Mouse (Mus musculus): ENCODE results near the gene Insrr. TPM values are rescaled to one million over a fixed set of nuclear protein-coding genes. Genes with fewer than 3 reads are reported as not detected.
A peak's percentile ranks its signal among the peaks of the same experiment; 100 is the strongest.

Insrr gene
- polyA plus RNA-seq (2012; rRNA removed): 0.25 and 0.42 TPM in 2 replicates

DNA sequence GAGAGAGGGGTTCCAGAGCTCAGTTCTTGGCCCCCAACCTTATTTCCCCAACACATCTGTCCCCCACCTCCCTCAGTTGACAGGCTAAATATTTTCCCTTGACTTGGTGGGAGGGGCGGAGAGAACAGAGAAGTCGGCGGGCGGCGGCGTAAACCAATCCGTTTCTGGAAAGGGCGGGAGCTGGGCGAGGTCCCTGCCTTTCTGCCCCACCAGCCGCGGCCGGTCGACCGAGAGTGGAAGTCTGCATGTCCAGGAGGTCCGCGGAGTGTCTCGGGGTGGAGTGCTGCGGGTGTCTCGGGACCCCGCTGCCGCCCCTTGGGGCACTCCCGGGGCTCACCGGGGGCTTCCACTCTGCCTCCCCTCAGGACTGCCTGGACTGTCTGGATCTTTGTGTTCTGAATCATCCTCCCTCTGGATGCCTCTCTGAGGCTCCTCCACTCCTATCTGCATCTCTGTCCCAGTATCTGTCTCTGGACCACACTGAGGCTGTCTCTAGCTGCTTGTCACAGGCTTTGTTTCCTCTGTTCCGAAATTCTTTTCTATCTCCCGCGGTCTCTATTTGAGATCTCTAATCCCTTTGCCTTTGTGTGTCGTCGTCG is at the start of gene Insrr:
Insrr (plus strand) TSS at position 216 of the 599 bp plus-strand sequence.
- no peak within 1 kb of the TSS for H3K27ac ChIP-seq (ENCODE audit: insufficient read depth, low read length)
- H3K4me3 ChIP-seq (ENCODE audit: extremely low read depth, insufficient read depth, insufficient read length): no peak within 1 kb of the TSS
- no peaks in the 10 kb centered on the region for H3K36me3 ChIP-seq (ENCODE audit: control insufficient read depth, insufficient read depth, low read length)
- no peaks in the 10 kb centered on the region; the same call in 1 of the 2 replicates for H3K4me1 ChIP-seq (ENCODE audit: control insufficient read depth, insufficient read depth, insufficient read length)
- TF ChIP-seq POLR2A (IDR thresholded peaks at IDR 0.05; ENCODE audit: low read depth, low read length): no peak
- 4% methylated on average over 29 of the region's 29 CpGs for WGBS
- peaks cover 18% of the 10 kb centered on the region for H3K27me3 ChIP-seq (ENCODE audit: control insufficient read depth, insufficient read depth, low read length)
- no peak for DNase-seq (ENCODE audit: low read depth in 1 of 2, low spot score in 2 of 2)

DNA sequence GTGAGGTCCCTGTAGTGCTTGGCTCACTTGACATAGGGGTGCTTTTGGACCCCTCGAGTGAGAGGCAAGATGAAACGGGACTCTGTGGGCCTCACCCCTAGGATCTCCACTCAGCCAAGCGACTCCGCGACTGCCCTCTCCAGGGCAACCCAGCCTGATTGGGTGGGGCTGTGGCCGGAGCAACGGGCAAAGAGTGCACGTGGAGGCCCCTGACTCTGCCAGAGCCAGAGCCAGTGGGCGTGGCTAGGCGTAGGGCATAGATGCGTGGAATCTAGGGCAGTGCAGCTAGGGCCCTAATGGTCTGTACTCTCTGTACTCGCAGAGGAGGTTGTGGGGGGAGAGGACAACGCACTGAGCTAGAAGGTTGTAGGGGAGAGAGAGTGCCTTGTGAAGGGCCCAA is 48.3 kb upstream of the Insrr start, which contains the start of gene Lrrc71:
Lrrc71 (minus strand) TSS at position 195 of the 400 bp plus-strand sequence.
- Histone ChIP-seq H3K4me3 (ENCODE audit: extremely low read depth, insufficient read depth, insufficient read length) (no peak within 1 kb of the TSS), H3K27ac (ENCODE audit: insufficient read depth, low read length) (no peak within 1 kb of the TSS), H3K36me3 (ENCODE audit: control insufficient read depth, insufficient read depth, low read length) (peaks cover 7% of the 10 kb centered on the region), H3K27me3 (ENCODE audit: control insufficient read depth, insufficient read depth, low read length) (no peaks in the 10 kb centered on the region), H3K4me1 (ENCODE audit: control insufficient read depth, insufficient read depth, insufficient read length) (peaks cover 5% of the 10 kb centered on the region; the same call in 1 of the 2 replicates)
- no peak for DNase-seq (ENCODE audit: low read depth in 1 of 2, low spot score in 2 of 2)
- TF ChIP-seq POLR2A (IDR thresholded peaks at IDR 0.05; ENCODE audit: low read depth, low read length) (no peak), CTCF (IDR thresholded peaks at IDR 0.05; ENCODE audit: extremely low read depth, insufficient read depth, insufficient read length, insufficient replicate concordance) (no peak)
- WGBS: 84% methylated on average over 13 of the region's 13 CpGs

DNA sequence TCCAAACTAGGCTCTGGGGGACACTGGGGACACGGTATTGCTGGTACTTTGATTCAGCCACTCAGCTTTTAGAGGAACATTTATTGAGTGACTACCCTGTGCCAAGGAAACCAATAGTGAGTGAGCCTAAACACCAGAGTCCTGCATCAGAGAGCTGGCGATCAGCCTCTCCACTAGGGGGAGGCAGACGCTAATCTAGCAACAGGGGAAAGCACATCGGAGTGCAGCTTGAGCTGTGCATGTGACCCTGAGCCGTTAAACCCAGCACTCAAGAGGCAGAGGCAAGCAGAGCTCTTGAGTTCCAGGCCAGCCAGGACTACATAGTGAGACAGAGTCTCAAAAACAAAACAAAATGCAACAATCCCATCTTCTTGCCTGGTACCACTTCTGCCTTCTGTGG is 47.7 kb upstream of the Insrr start:
- Histone ChIP-seq H3K27me3 (ENCODE audit: control insufficient read depth, insufficient read depth, low read length) (no peaks in the 10 kb centered on the region), H3K36me3 (ENCODE audit: control insufficient read depth, insufficient read depth, low read length) (peaks cover 8% of the 10 kb centered on the region), H3K27ac (ENCODE audit: insufficient read depth, low read length) (no peak overlapping the region), H3K4me1 (ENCODE audit: control insufficient read depth, insufficient read depth, insufficient read length) (no peaks in the 10 kb centered on the region), H3K4me3 (ENCODE audit: extremely low read depth, insufficient read depth, insufficient read length) (no peak overlapping the region)
- peak in 1 of 2 experiments; percentile 43 for DNase-seq (ENCODE audit: low read depth in 1 of 2, low spot score in 2 of 2)
- WGBS: 19% methylated on average over 5 of the region's 5 CpGs
- TF ChIP-seq POLR2A (IDR thresholded peaks at IDR 0.05; ENCODE audit: low read depth, low read length): no peak
- peak; percentile 71; the same call in 1 of the 2 replicates for TF ChIP-seq CTCF (IDR thresholded peaks at IDR 0.05; ENCODE audit: extremely low read depth, insufficient read depth, insufficient read length, insufficient replicate concordance)

DNA sequence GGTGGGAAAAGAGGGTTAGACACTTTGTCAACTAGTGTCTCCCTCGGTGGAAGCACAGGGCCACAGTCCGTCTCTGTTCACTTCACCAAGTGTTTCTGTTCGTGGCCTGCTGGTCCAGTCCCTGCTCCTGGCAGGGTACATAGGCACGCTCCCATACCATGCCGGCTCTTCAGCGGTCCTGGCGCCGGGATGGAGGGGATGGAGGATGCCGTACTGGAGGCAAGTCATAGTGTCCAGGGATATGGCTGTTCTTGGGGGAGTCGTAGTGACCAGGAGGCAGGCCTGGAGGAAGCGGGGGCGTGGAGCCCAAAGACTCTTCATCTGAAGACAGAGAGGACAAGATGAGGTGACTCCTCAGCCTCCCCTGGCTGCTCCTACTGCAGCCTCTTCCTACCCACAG is 46.8 kb upstream of the Insrr start:
- DNase-seq (ENCODE audit: low read depth in 1 of 2, low spot score in 2 of 2): no peak
- H3K36me3 ChIP-seq (ENCODE audit: control insufficient read depth, insufficient read depth, low read length): peaks cover 8% of the 10 kb centered on the region
- H3K4me3 ChIP-seq (ENCODE audit: extremely low read depth, insufficient read depth, insufficient read length): no peak overlapping the region
- TF ChIP-seq CTCF (IDR thresholded peaks at IDR 0.05; ENCODE audit: extremely low read depth, insufficient read depth, insufficient read length, insufficient replicate concordance) (no peak), POLR2A (IDR thresholded peaks at IDR 0.05; ENCODE audit: low read depth, low read length) (no peak)
- 95% methylated on average over 12 of the region's 12 CpGs for WGBS
- no peaks in the 10 kb centered on the region for H3K27me3 ChIP-seq (ENCODE audit: control insufficient read depth, insufficient read depth, low read length)
- H3K4me1 ChIP-seq (ENCODE audit: control insufficient read depth, insufficient read depth, insufficient read length): no peaks in the 10 kb centered on the region
- no peak overlapping the region for H3K27ac ChIP-seq (ENCODE audit: insufficient read depth, low read length)

DNA sequence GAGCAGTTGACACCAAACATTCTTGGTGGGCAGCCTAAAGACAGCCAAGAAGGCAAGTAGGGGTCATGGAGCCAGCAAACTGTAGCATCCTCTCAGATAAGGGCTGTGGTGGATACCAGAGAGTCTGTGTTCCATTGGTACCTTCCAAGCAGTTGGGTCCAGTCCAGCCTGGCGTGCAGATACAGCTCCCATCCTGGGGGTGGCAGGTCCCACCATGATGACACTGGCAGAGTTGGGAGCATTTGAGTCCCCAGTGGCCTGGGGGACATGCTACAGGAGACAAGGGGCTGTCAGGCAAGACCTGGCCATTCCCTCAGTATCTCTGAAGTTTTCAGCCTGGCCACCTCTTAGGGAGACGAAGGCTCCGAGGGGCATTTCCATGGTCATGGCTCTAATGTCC is 44.2 kb upstream of the Insrr start:
- 92% methylated on average over 3 of the region's 3 CpGs for WGBS
- Histone ChIP-seq H3K4me1 (ENCODE audit: control insufficient read depth, insufficient read depth, insufficient read length) (peaks cover 2% of the 10 kb centered on the region; the same call in 1 of the 2 replicates), H3K27me3 (ENCODE audit: control insufficient read depth, insufficient read depth, low read length) (no peaks in the 10 kb centered on the region), H3K36me3 (ENCODE audit: control insufficient read depth, insufficient read depth, low read length) (peaks cover 8% of the 10 kb centered on the region), H3K27ac (ENCODE audit: insufficient read depth, low read length) (no peak overlapping the region), H3K4me3 (ENCODE audit: extremely low read depth, insufficient read depth, insufficient read length) (no peak overlapping the region)
- TF ChIP-seq CTCF (IDR thresholded peaks at IDR 0.05; ENCODE audit: extremely low read depth, insufficient read depth, insufficient read length, insufficient replicate concordance) (no peak), POLR2A (IDR thresholded peaks at IDR 0.05; ENCODE audit: low read depth, low read length) (no peak)
- no peak for DNase-seq (ENCODE audit: low read depth in 1 of 2, low spot score in 2 of 2)

DNA sequence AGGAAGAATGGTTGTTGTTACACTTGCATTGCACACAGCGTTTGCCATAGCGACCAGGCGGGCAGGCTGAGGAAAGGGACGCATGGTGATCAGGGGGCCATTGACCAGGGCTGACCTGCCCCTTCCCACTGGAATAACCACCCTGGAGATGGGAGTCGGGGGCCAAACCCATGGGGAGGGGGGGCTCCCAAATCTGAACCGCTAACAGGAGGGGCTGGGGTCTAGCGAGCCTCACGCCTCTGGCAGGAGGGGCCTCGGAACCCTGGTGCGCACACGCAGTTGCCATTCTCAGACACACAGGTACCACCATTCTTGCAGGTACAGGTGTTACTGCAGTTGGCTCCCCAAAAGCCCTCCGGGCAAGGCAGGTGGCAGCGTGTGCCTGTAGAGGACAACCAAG is 42.9 kb upstream of the Insrr start:
- Histone ChIP-seq H3K36me3 (ENCODE audit: control insufficient read depth, insufficient read depth, low read length) (peaks cover 8% of the 10 kb centered on the region), H3K27ac (ENCODE audit: insufficient read depth, low read length) (no peak overlapping the region), H3K4me1 (ENCODE audit: control insufficient read depth, insufficient read depth, insufficient read length) (peaks cover 2% of the 10 kb centered on the region; the same call in 1 of the 2 replicates), H3K27me3 (ENCODE audit: control insufficient read depth, insufficient read depth, low read length) (no peaks in the 10 kb centered on the region), H3K4me3 (ENCODE audit: extremely low read depth, insufficient read depth, insufficient read length) (no peak overlapping the region)
- no peak for DNase-seq (ENCODE audit: low read depth in 1 of 2, low spot score in 2 of 2)
- 95% methylated on average over 13 of the region's 13 CpGs for WGBS
- TF ChIP-seq CTCF (IDR thresholded peaks at IDR 0.05; ENCODE audit: extremely low read depth, insufficient read depth, insufficient read length, insufficient replicate concordance): no peak
- TF ChIP-seq POLR2A (IDR thresholded peaks at IDR 0.05; ENCODE audit: low read depth, low read length): no peak

DNA sequence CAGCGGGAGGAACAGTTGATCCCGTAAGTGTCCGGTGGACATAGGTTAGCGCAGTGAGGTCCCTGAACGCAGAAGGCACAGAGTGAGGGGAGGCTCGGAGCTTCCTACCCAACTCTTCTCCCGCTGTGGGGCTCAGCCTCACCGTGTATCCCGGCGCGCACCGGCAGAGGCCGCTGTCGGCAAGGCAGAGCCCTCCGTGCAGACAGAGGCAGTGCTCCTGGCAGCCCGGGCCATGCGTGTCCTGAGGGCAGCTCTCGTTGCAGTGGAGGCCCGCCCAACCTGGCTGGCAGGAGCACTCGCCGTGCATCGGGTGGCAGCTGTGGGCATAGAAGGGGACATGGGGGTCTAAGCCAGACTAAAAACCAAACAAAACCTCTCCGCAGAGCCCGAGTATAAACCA is 40.8 kb upstream of the Insrr start:
- Histone ChIP-seq H3K4me3 (ENCODE audit: extremely low read depth, insufficient read depth, insufficient read length) (no peak overlapping the region), H3K4me1 (ENCODE audit: control insufficient read depth, insufficient read depth, insufficient read length) (peaks cover 2% of the 10 kb centered on the region; the same call in 1 of the 2 replicates), H3K27ac (ENCODE audit: insufficient read depth, low read length) (no peak overlapping the region), H3K27me3 (ENCODE audit: control insufficient read depth, insufficient read depth, low read length) (no peaks in the 10 kb centered on the region), H3K36me3 (ENCODE audit: control insufficient read depth, insufficient read depth, low read length) (peaks cover 7% of the 10 kb centered on the region)
- 27% methylated on average over 24 of the region's 24 CpGs for WGBS
- TF ChIP-seq POLR2A (IDR thresholded peaks at IDR 0.05; ENCODE audit: low read depth, low read length) (no peak), CTCF (IDR thresholded peaks at IDR 0.05; ENCODE audit: extremely low read depth, insufficient read depth, insufficient read length, insufficient replicate concordance) (peak; percentile 97)
- DNase-seq (ENCODE audit: low read depth in 1 of 2, low spot score in 2 of 2): peak in 1 of 2 experiments; percentile 80
